Mouse (Mus musculus) midbrain, embryonic 11.5 days (tissue): ENCODE measurements at regions not wholly inside any gene's neighbourhood (a gene's known extent, or its start where the extent isn't known, plus 50 kb on each side); places are given as distances from the start of the nearest gene placed in this dataset.

Experiments used
- ATAC-seq: fragments of 200-750 bp; cut with Nextera tagmentation; 2 replicates; pipeline ENCODE4 v1.8.0; 2017; ENCODE audit warnings: moderate TSS enrichment, moderate library complexity; ENCODE audit not compliant: low FRiP score
- DNase-seq: peaks from one replicate; pipeline ENCODE4 v3.0.0; 2015; ENCODE audit warnings: low spot score; ENCODE audit errors: missing footprints
- H3K27ac ChIP-seq: fragments of 300-500 bp; sonication (generic); 2 replicates; pipeline ENCODE4 v1.5.1; 2014; ENCODE audit warnings: low read depth, low read length
- H3K27me3 ChIP-seq: fragments of 300-500 bp; sonication (generic); 2 replicates; pipeline ENCODE4 v1.6.1; 2014; ENCODE audit warnings: mild to moderate bottlenecking, low read length, moderate library complexity, mixed read lengths; ENCODE audit not compliant: control insufficient read depth, insufficient read depth
- H3K36me3 ChIP-seq: fragments of 300-500 bp; sonication (generic); 2 replicates; pipeline ENCODE4 v1.6.1; 2014; ENCODE audit warnings: mild to moderate bottlenecking, low read length, moderate library complexity, mixed read lengths; ENCODE audit not compliant: control insufficient read depth, insufficient read depth
- H3K4me1 ChIP-seq: fragments of 300-500 bp; sonication (generic); 2 replicates; pipeline ENCODE4 v1.6.1; 2014; ENCODE audit warnings: low read length; ENCODE audit not compliant: control insufficient read depth, insufficient read depth
- H3K4me2 ChIP-seq: fragments of 300-500 bp; sonication (generic); 2 replicates; pipeline ENCODE4 v1.6.1; 2014; ENCODE audit warnings: mild to moderate bottlenecking, moderate library complexity
- H3K4me3 ChIP-seq: fragments of 300-500 bp; sonication (generic); 2 replicates; pipeline ENCODE4 v1.5.1; 2014; ENCODE audit warnings: low read depth, low read length
- H3K9ac ChIP-seq: fragments of 300-500 bp; sonication (generic); 2 replicates; pipeline ENCODE4 v1.6.1; 2014; ENCODE audit warnings: low read length
- H3K9me3 ChIP-seq: fragments of 300-500 bp; sonication (generic); 2 replicates; pipeline ENCODE4 v1.6.1; 2016; ENCODE audit warnings: low read length; ENCODE audit not compliant: control insufficient read depth
- WGBS: fragments of 180-500 bp; shearing (Covaris S2); extraction: QIAGEN DNeasy Blood & Tissue Kit; methylation state at CpG from one replicate; pipeline ENCODE4 v1.1.7; 2014; 5-methylcytosine and 5-hydroxymethylcytosine counted together

DNA sequence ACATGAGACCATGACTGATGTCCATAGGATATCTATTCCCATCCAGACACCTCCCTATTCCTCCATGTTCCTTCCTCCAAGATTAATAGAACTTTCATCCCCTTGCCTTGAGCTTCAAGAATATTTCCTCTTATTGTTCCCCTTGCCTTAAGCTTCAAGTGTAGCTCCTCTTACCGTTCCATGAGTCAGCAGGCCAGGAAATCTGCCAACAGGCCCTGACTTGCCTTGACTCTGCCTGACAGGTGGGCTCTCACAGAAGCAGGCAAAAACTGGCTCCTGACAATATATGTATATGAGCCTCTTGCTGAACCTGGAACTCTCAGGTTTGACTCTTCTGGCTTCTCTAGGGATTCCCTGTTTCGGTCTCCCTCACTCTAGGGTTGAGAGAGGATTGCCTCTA lies 180.7 kb upstream of the Rhobtb1 start:
- no peaks in the 10 kb centered on the region for H3K27me3 ChIP-seq
- no peaks in the 10 kb centered on the region for H3K4me1 ChIP-seq
- no peak overlapping the region for H3K4me2 ChIP-seq
- no peaks in the 10 kb centered on the region for H3K36me3 ChIP-seq
- ATAC-seq (no peak), DNase-seq (no peak)
- WGBS = 84% methylated on average over 2 of the region's 2 CpGs
- H3K4me3 ChIP-seq = no peak overlapping the region
- H3K9ac ChIP-seq = no peak overlapping the region
- no peak overlapping the region for H3K27ac ChIP-seq
- no peaks in the 10 kb centered on the region for H3K9me3 ChIP-seq

DNA sequence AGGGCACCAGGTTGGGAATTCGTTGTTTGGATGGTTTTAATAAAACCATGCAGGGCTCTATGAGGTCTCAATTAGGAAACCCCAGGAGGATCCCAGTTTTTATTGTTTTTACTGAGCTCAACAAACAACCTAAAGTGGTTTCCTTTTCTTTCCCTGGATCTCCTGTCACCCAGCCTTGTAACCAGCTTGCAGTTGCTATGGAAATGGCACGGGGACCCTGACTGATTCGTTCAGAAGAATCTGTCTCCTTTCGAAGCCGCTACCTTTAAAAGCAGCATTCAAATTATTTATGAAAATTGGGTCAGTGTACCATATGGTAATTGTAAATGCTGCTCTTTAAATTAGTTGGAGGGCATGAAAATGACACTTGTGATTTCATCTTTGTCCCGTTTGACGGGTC lies 176.5 kb upstream of the Rhobtb1 start:
- Histone ChIP-seq H3K9ac (no peak overlapping the region), H3K27me3 (no peaks in the 10 kb centered on the region), H3K9me3 (no peaks in the 10 kb centered on the region), H3K4me1 (no peaks in the 10 kb centered on the region), H3K27ac (no peak overlapping the region), H3K4me2 (no peak overlapping the region), H3K36me3 (no peaks in the 10 kb centered on the region), H3K4me3 (no peak overlapping the region)
- WGBS = 74% methylated on average over 7 of the region's 7 CpGs
- ATAC-seq (no peak), DNase-seq (no peak)

DNA sequence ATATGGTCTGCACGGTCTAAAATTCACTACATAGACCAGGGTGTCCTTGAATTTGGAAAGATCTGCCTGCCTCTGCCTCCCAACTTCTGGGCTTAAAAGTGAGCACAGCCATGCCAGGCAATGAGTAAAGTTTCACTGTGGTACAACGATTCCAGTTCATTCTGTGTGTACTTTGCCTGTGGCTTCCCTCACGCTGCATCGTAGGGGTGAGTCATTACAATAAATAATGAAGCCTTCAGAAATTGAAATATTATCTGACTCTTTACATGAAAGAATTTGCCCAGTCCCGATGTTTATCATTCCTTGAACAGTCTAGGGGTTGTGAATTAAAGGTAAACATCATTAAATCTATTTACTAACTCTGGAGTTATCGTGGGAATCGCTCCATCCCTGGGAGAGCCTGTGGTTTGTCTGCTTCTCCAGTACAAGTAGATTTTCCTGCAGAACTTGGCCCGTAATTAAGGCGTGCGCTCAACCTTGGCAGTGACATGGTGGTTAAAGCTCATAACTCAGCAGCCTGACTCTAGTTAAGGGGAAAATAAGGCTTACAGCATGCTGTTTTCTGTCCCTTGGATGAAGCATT lies 174.7 kb upstream of the Rhobtb1 start:
- no peak overlapping the region for H3K27ac ChIP-seq
- no peak overlapping the region for H3K4me2 ChIP-seq
- no peaks in the 10 kb centered on the region for H3K4me1 ChIP-seq
- no peaks in the 10 kb centered on the region for H3K36me3 ChIP-seq
- DNase-seq (no peak), ATAC-seq (no peak)
- H3K27me3 ChIP-seq = no peaks in the 10 kb centered on the region
- H3K4me3 ChIP-seq = no peak overlapping the region
- H3K9ac ChIP-seq = no peak overlapping the region
- no peaks in the 10 kb centered on the region for H3K9me3 ChIP-seq
- 88% methylated on average over 10 of the region's 10 CpGs for WGBS

DNA sequence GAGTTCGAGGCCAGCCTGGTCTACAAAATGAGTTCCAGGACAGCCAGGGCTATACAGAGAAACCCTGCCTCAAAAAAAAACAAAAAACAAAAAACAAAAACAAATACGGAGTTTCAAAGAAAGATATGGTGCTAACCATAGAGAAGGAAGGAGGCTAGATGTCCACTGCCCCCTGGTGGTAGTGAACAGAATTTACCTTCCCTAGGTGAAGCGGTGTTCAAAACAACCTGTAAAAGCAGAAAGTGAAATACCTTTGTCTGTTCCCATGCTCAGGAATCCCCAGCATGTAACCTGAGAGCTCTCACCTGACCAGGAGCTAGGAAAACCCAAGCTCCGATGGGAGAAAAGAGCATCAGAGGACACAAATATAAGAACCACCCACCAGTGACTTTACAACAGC lies 173.1 kb upstream of the Rhobtb1 start:
- H3K27me3 ChIP-seq = no peaks in the 10 kb centered on the region
- H3K9me3 ChIP-seq = no peaks in the 10 kb centered on the region
- H3K27ac ChIP-seq = no peak overlapping the region
- H3K4me2 ChIP-seq = no peak overlapping the region
- 70% methylated on average over 4 of the region's 4 CpGs for WGBS
- H3K9ac ChIP-seq = no peak overlapping the region
- ATAC-seq (no peak), DNase-seq (no peak)
- no peak overlapping the region for H3K4me3 ChIP-seq
- no peaks in the 10 kb centered on the region for H3K4me1 ChIP-seq
- no peaks in the 10 kb centered on the region for H3K36me3 ChIP-seq

DNA sequence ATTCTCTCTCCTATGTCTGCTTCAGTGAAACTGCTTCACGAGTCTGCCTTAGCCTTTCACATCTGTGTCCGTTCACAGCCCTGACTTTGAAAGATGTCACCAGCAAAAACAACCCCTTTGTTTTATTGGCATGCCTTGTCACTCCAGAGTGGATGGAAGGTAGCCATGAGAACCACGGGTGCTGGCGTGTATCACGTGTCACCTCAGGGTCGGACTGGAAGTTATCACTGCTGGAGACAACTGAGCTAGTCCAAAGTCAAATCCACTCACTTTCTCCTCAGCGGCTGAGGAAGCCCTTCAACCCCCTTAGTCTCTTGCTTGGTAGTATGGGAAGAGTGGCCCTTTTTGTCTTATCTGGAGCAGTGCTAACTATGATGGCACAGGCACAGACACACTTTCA lies 171.3 kb upstream of the Rhobtb1 start:
- H3K27me3 ChIP-seq = no peaks in the 10 kb centered on the region
- H3K4me1 ChIP-seq = no peaks in the 10 kb centered on the region
- 88% methylated on average over 7 of the region's 7 CpGs for WGBS
- no peak overlapping the region for H3K9ac ChIP-seq
- no peak for ATAC-seq
- H3K4me2 ChIP-seq = no peak overlapping the region
- H3K27ac ChIP-seq = no peak overlapping the region
- H3K4me3 ChIP-seq = no peak overlapping the region
- H3K36me3 ChIP-seq = no peaks in the 10 kb centered on the region
- no peaks in the 10 kb centered on the region for H3K9me3 ChIP-seq
- DNase-seq = no peak

DNA sequence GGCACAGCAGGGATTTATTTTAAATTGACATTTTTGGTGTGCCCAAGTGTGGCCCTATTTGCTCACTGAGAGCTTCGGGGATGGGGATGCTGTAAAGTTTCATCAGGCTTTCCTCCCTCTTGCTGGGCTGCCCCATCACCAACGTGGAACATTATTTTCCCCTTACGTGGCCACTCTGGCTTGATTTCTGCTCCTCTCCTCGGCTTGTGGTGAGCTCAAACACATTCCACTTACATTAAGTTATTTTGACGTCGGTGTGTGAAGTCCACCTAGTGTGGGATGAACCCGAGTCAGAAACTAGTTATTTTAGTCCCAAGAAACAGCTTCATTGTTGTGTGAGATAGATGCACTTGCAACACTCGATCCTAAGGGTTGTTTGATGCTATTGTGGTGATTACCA lies 168.9 kb upstream of the Rhobtb1 start:
- no peak overlapping the region for H3K4me3 ChIP-seq
- 87% methylated on average over 8 of the region's 8 CpGs for whole genome bisulfite sequencing
- DNase-seq = no peak
- no peak for ATAC-seq
- H3K9me3 ChIP-seq = no peaks in the 10 kb centered on the region
- H3K4me2 ChIP-seq = no peak overlapping the region
- no peaks in the 10 kb centered on the region for H3K27me3 ChIP-seq
- H3K9ac ChIP-seq = no peak overlapping the region
- H3K36me3 ChIP-seq = no peaks in the 10 kb centered on the region
- no peaks in the 10 kb centered on the region for H3K4me1 ChIP-seq
- no peak overlapping the region for H3K27ac ChIP-seq

DNA sequence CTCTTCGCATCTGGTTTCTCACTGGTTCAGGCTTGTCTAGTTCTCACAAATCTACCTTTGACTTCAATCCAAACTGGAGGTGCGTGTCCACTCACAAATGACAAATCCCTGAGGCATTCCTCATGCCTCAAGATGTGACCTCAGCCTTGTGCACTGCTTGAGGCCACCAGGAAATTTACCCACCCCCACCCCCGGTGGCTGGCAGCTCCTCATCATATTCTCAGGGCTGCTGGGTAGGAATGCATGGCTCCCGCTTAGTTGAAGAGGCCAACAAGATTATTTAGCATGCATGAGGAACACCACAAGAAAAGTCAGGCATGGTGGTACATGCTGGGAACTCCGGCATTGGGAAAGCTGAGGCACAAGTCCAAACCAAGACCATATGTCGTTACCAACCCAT lies 160.7 kb upstream of the Rhobtb1 start:
- no peaks in the 10 kb centered on the region for H3K9me3 ChIP-seq
- no peaks in the 10 kb centered on the region for H3K36me3 ChIP-seq
- no peak overlapping the region for H3K9ac ChIP-seq
- no peaks in the 10 kb centered on the region for H3K4me1 ChIP-seq
- ATAC-seq (no peak), DNase-seq (no peak)
- no peak overlapping the region for H3K4me2 ChIP-seq
- no peak overlapping the region for H3K4me3 ChIP-seq
- 85% methylated on average over 6 of the region's 6 CpGs for WGBS
- H3K27me3 ChIP-seq = no peaks in the 10 kb centered on the region
- H3K27ac ChIP-seq = no peak overlapping the region

DNA sequence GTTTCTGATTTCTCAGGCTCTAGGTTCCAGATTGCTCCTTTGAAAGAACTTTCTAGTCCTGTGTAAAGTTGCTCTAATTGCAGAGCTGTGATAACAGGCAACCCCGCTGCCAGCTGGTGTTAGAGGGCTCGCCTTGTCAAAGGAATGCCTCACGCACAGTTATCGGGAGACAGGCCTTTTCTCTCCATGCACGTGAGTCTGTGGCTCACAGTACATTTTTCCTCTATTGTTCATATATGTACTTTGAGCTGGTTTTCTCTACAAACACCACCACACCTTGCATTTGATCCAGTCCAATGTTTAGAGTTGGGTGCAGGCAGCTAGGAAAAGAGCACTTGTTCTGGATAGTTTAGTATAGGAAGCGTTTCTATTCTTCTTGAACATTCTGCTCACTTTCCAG lies 151.6 kb upstream of the Rhobtb1 start:
- Histone ChIP-seq H3K9ac (no peak overlapping the region), H3K4me3 (no peak overlapping the region), H3K27ac (no peak overlapping the region), H3K4me2 (no peak overlapping the region), H3K9me3 (no peaks in the 10 kb centered on the region), H3K36me3 (no peaks in the 10 kb centered on the region), H3K27me3 (no peaks in the 10 kb centered on the region), H3K4me1 (no peaks in the 10 kb centered on the region)
- 92% methylated on average over 6 of the region's 6 CpGs for WGBS
- no peak for DNase-seq
- no peak for ATAC-seq

DNA sequence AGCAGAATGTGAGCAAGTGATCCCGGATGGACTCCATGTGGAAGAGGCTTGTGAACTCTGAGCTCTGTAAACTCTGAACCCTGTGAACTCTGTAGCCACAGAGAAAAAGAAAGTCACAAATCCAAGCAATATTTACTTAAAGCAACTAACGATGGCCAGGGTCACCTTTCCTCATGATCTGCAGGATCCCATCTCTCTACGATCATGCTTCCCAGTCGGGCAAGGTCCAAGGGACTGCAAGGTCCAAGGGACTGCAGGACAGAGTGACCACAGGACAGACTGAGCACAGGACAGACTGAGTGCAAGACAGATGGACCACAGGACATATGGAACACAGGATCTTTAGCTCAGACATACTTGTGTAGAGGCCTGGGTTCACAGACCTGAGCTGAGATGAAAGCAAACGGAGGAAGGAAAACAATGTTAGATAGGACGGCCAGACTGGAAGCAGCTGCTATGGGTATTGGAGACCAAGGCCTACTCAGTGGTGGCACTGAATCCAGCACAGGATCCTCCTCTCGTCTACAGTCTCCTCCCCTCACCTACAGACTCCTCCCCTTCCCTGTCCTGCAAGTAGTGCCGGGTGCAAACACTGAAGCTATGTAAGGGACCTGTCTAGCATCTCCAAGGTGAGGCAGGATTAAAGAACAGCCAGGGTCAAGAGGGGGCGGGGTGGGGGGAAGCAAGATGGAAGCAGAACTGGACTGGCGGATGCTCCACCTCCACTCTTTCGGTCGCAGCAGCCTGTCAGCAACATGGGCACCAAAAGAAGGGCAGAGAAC lies 149.4 kb upstream of the Rhobtb1 start:
- 91% methylated on average over 12 of the region's 12 CpGs for WGBS
- no peak for ATAC-seq

More for the DNA sequence above, 149.4 kb upstream of the Rhobtb1 start:
- no peak overlapping the region for H3K4me3 ChIP-seq
- H3K36me3 ChIP-seq = no peaks in the 10 kb centered on the region
- H3K27me3 ChIP-seq = no peaks in the 10 kb centered on the region
- no peak overlapping the region for H3K27ac ChIP-seq
- H3K4me2 ChIP-seq = no peak overlapping the region
- no peaks in the 10 kb centered on the region for H3K9me3 ChIP-seq
- no peak for DNase-seq
- H3K9ac ChIP-seq = no peak overlapping the region
- no peaks in the 10 kb centered on the region for H3K4me1 ChIP-seq
